Mouse (Mus musculus): ENCODE results near the gene Ptar1. TPM values are rescaled to one million over a fixed set of nuclear protein-coding genes. Genes with fewer than 3 reads are reported as not detected.
"Not testable (repeated sequence)": the region's sequence is repeated elsewhere in the genome, so short reads cannot be mapped to it uniquely, and the experiment has no call there.

Ptar1 gene
- total RNA-seq, 1 experiment, result 19.1 TPM

GRCm38 (mm10) chr19:23664083-23664482 is 23.1 kb upstream of the Ptar1 start:
- no peak overlapping the region for H3K9ac ChIP-seq (ENCODE audit: insufficient read depth, low read depth, low read length, poor library complexity, severe bottlenecking)
- no peaks in the 10 kb centered on the region for H3K36me3 ChIP-seq (ENCODE audit: control insufficient read depth, insufficient read depth, low read length, poor library complexity, severe bottlenecking)
- no peak overlapping the region for H3K27ac ChIP-seq (ENCODE audit: insufficient read depth, low read depth, low read length, poor library complexity, severe bottlenecking)
- in situ Hi-C loops (cut with MboI; ENCODE audit: low sequenced_read_pairs in 2 of 2, unreplicated experiment in 2 of 2), result no loop called here
- H3K4me3 ChIP-seq (ENCODE audit: insufficient read depth in 1 of 2, low read depth in 1 of 2, low read length in 2 of 2, poor library complexity in 1 of 2, severe bottlenecking in 1 of 2), result no peak overlapping the region
- no peaks in the 10 kb centered on the region for H3K4me1 ChIP-seq (ENCODE audit: control insufficient read depth in 2 of 2, insufficient read depth in 2 of 2, low read length in 2 of 2, poor library complexity in 1 of 2)
- TF ChIP-seq ZC3H11A (IDR thresholded peaks at IDR 0.05; ENCODE audit: borderline replicate concordance, low read depth, low read length), result no peak
- TF ChIP-seq CHD2 (IDR thresholded peaks at IDR 0.05; ENCODE audit: low read depth, low read length), result no peak
- no peak for TF ChIP-seq MAFK (IDR thresholded peaks at IDR 0.05; ENCODE audit: insufficient read depth, low read depth, low read length)
- no peak for TF ChIP-seq ZNF384 (IDR thresholded peaks at IDR 0.05; ENCODE audit: low read depth, low read length)
- TF ChIP-seq HCFC1 (IDR thresholded peaks at IDR 0.05; ENCODE audit: borderline replicate concordance, insufficient read depth, low read length), result no peak
- H3K9me3 ChIP-seq (ENCODE audit: control insufficient read depth, insufficient read depth, low read depth, low read length), result no peaks in the 10 kb centered on the region
- no peak for DNase-seq (ENCODE audit: low read depth, low spot score)

- Histone ChIP-seq H3K27ac (ENCODE audit: insufficient read depth, low read depth, low read length, poor library complexity, severe bottlenecking) (no peak overlapping the region), H3K9me3 (ENCODE audit: control insufficient read depth, insufficient read depth, low read depth, low read length) (no peaks in the 10 kb centered on the region), H3K4me1 (ENCODE audit: control insufficient read depth in 2 of 2, insufficient read depth in 2 of 2, low read length in 2 of 2, poor library complexity in 1 of 2) (no peaks in the 10 kb centered on the region), H3K9ac (ENCODE audit: insufficient read depth, low read depth, low read length, poor library complexity, severe bottlenecking) (no peak overlapping the region), H3K4me3 (ENCODE audit: insufficient read depth in 1 of 2, low read depth in 1 of 2, low read length in 2 of 2, poor library complexity in 1 of 2, severe bottlenecking in 1 of 2) (no peak overlapping the region), H3K36me3 (ENCODE audit: control insufficient read depth, insufficient read depth, low read length, poor library complexity, severe bottlenecking) (no peaks in the 10 kb centered on the region)
- no peak for DNase-seq (ENCODE audit: low read depth, low spot score)
- in situ Hi-C loops (cut with MboI; ENCODE audit: low sequenced_read_pairs in 2 of 2, unreplicated experiment in 2 of 2), result no loop called here
- TF ChIP-seq ZNF384 (IDR thresholded peaks at IDR 0.05; ENCODE audit: low read depth, low read length) (no peak), CHD2 (IDR thresholded peaks at IDR 0.05; ENCODE audit: low read depth, low read length) (no peak), ZC3H11A (IDR thresholded peaks at IDR 0.05; ENCODE audit: borderline replicate concordance, low read depth, low read length) (no peak), HCFC1 (IDR thresholded peaks at IDR 0.05; ENCODE audit: borderline replicate concordance, insufficient read depth, low read length) (no peak), MAFK (IDR thresholded peaks at IDR 0.05; ENCODE audit: insufficient read depth, low read depth, low read length) (no peak)
Observed at GRCm38 (mm10) chr19:23668142-23668655, 19.0 kb upstream of the Ptar1 start.

- in situ Hi-C loops (cut with MboI; ENCODE audit: low sequenced_read_pairs in 2 of 2, unreplicated experiment in 2 of 2), result no loop called here
- Histone ChIP-seq H3K9me3 (ENCODE audit: control insufficient read depth, insufficient read depth, low read depth, low read length) (no peaks in the 10 kb centered on the region), H3K36me3 (ENCODE audit: control insufficient read depth, insufficient read depth, low read length, poor library complexity, severe bottlenecking) (no peaks in the 10 kb centered on the region), H3K27ac (ENCODE audit: insufficient read depth, low read depth, low read length, poor library complexity, severe bottlenecking) (no peak overlapping the region), H3K9ac (ENCODE audit: insufficient read depth, low read depth, low read length, poor library complexity, severe bottlenecking) (no peak overlapping the region), H3K4me1 (ENCODE audit: control insufficient read depth in 2 of 2, insufficient read depth in 2 of 2, low read length in 2 of 2, poor library complexity in 1 of 2) (no peaks in the 10 kb centered on the region), H3K4me3 (ENCODE audit: insufficient read depth in 1 of 2, low read depth in 1 of 2, low read length in 2 of 2, poor library complexity in 1 of 2, severe bottlenecking in 1 of 2) (no peak overlapping the region)
- DNase-seq (ENCODE audit: low read depth, low spot score), result no peak
- TF ChIP-seq MAFK (IDR thresholded peaks at IDR 0.05; ENCODE audit: insufficient read depth, low read depth, low read length) (no peak), CHD2 (IDR thresholded peaks at IDR 0.05; ENCODE audit: low read depth, low read length) (no peak), ZNF384 (IDR thresholded peaks at IDR 0.05; ENCODE audit: low read depth, low read length) (no peak), HCFC1 (IDR thresholded peaks at IDR 0.05; ENCODE audit: borderline replicate concordance, insufficient read depth, low read length) (no peak), ZC3H11A (IDR thresholded peaks at IDR 0.05; ENCODE audit: borderline replicate concordance, low read depth, low read length) (no peak)
Observed at GRCm38 (mm10) chr19:23673021-23673420, 14.2 kb upstream of the Ptar1 start.

GRCm38 (mm10) chr19:23675656-23676055 is 11.6 kb upstream of the Ptar1 start:
- H3K4me1 ChIP-seq (ENCODE audit: control insufficient read depth in 2 of 2, insufficient read depth in 2 of 2, low read length in 2 of 2, poor library complexity in 1 of 2); H3K9me3 ChIP-seq (ENCODE audit: control insufficient read depth, insufficient read depth, low read depth, low read length); H3K9ac ChIP-seq (ENCODE audit: insufficient read depth, low read depth, low read length, poor library complexity, severe bottlenecking); DNase-seq (ENCODE audit: low read depth, low spot score); H3K27ac ChIP-seq (ENCODE audit: insufficient read depth, low read depth, low read length, poor library complexity, severe bottlenecking); H3K4me3 ChIP-seq (ENCODE audit: insufficient read depth in 1 of 2, low read depth in 1 of 2, low read length in 2 of 2, poor library complexity in 1 of 2, severe bottlenecking in 1 of 2); H3K36me3 ChIP-seq (ENCODE audit: control insufficient read depth, insufficient read depth, low read length, poor library complexity, severe bottlenecking); in situ Hi-C loops (cut with MboI; ENCODE audit: low sequenced_read_pairs in 2 of 2, unreplicated experiment in 2 of 2): not testable (repeated sequence)

- Histone ChIP-seq H3K27ac (ENCODE audit: insufficient read depth, low read depth, low read length, poor library complexity, severe bottlenecking) (peak overlapping the region; percentile 71), H3K9me3 (ENCODE audit: control insufficient read depth, insufficient read depth, low read depth, low read length) (no peaks in the 10 kb centered on the region), H3K4me3 (ENCODE audit: insufficient read depth in 1 of 2, low read depth in 1 of 2, low read length in 2 of 2, poor library complexity in 1 of 2, severe bottlenecking in 1 of 2) (peak overlapping the region; percentile 83 to 88), H3K4me1 (ENCODE audit: control insufficient read depth in 2 of 2, insufficient read depth in 2 of 2, low read length in 2 of 2, poor library complexity in 1 of 2) (peaks cover 3 to 4% of the 10 kb centered on the region in 2 experiments; a peak in 2 of 4 replicates), H3K9ac (ENCODE audit: insufficient read depth, low read depth, low read length, poor library complexity, severe bottlenecking) (peak overlapping the region; percentile 97), H3K36me3 (ENCODE audit: control insufficient read depth, insufficient read depth, low read length, poor library complexity, severe bottlenecking) (no peaks in the 10 kb centered on the region)
- no peak for DNase-seq (ENCODE audit: low read depth, low spot score)
- in situ Hi-C loops (cut with MboI; ENCODE audit: low sequenced_read_pairs in 2 of 2, unreplicated experiment in 2 of 2), result no loop called here
- no peak for TF ChIP-seq ZC3H11A (IDR thresholded peaks at IDR 0.05; ENCODE audit: borderline replicate concordance, low read depth, low read length)
Observed at GRCm38 (mm10) chr19:23686962-23687295, 300 bp upstream of the Ptar1 start.
